Mouse (Mus musculus): ENCODE measurements around the gene Zfr2. TPM values are rescaled to one million over a fixed set of nuclear protein-coding genes. Genes with fewer than 3 reads are reported as not detected.

Gene Zfr2
- polyA plus RNA-seq, 1 experiment = 93.1 TPM

DNA sequence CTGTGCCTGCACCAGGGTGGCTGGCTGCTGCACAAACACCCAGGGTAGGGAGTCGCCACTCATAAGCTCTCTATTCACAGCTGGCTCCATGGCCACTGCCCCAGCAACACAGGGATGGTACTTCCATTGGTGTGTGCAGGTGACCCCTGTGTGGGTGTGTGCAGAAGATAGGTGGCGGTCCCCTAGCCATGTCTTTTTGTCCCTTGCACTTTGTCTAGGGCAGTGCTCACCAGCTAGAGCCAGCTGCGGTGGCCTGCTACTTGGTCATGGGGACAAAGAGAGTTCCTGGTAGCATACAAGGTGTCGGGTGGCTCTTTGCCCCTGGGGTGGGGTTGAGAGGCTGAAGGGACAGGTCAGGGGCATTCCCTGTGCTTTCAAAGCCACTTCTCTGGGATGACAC, 11.2 kb downstream of the Zfr2 start:
- no peak for TF ChIP-seq CTCF (IDR thresholded peaks at IDR 0.05; ENCODE audit: extremely low read depth, insufficient read depth, low read length)
- TF ChIP-seq POLR2A (IDR thresholded peaks at IDR 0.05; ENCODE audit: extremely low read depth, insufficient read depth, low read length) = no peak
- no peak overlapping the region for H3K4me3 ChIP-seq (ENCODE audit: insufficient read depth, low read length)
- H3K4me1 ChIP-seq (ENCODE audit: control insufficient read depth, insufficient read depth, low read length) = no peaks in the 10 kb centered on the region
- H3K27ac ChIP-seq (ENCODE audit: insufficient read depth, low read length) = no peak overlapping the region

DNA sequence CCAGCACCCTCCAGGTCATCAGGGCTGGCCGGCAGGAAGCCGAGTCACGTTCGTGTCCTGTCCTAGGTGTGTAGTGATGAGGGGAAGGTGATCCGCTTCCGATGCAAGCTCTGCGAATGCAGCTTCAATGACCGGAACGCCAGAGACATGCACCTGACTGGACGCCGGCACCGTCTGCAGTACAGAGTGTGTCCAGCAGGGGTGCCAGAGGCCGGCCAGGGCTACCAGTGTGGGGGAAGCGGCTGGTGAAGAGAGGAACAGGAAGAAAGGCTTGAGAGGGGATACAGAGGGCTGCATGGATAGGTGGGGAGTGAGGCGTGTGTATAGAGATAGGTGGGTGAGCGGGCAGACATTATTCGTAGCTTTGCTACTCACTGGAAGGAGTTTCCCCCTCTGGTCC, 11.6 kb downstream of the Zfr2 start:
- TF ChIP-seq CTCF (IDR thresholded peaks at IDR 0.05; ENCODE audit: extremely low read depth, insufficient read depth, low read length) (peak; percentile 75), POLR2A (IDR thresholded peaks at IDR 0.05; ENCODE audit: extremely low read depth, insufficient read depth, low read length) (no peak)
- Histone ChIP-seq H3K27ac (ENCODE audit: insufficient read depth, low read length) (no peak overlapping the region), H3K4me1 (ENCODE audit: control insufficient read depth, insufficient read depth, low read length) (no peaks in the 10 kb centered on the region), H3K4me3 (ENCODE audit: insufficient read depth, low read length) (no peak overlapping the region)

DNA sequence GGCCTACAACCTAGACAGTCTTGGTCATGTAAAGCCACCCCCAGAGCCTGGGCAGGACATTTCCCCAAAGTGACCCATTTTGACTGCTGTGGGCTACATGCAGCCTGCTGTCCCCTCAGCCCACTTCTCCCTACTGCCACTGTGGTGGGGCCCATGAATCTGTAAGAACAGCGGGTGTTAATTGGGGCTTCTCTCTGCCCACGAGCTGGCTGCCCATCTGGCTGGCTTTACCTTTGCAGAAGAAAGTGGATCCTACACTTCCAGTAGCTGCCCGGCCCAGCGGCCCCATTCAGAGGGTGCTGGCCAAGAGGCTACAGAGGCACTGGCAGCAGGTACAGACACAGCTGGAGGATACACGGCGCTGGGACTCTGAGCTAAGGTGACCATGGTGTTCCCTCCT, 12.2 kb downstream of the Zfr2 start:
- no peak overlapping the region for H3K27ac ChIP-seq (ENCODE audit: insufficient read depth, low read length)
- no peak overlapping the region for H3K4me3 ChIP-seq (ENCODE audit: insufficient read depth, low read length)
- TF ChIP-seq CTCF (IDR thresholded peaks at IDR 0.05; ENCODE audit: extremely low read depth, insufficient read depth, low read length) = no peak
- no peak for TF ChIP-seq POLR2A (IDR thresholded peaks at IDR 0.05; ENCODE audit: extremely low read depth, insufficient read depth, low read length)
- H3K4me1 ChIP-seq (ENCODE audit: control insufficient read depth, insufficient read depth, low read length) = no peaks in the 10 kb centered on the region

DNA sequence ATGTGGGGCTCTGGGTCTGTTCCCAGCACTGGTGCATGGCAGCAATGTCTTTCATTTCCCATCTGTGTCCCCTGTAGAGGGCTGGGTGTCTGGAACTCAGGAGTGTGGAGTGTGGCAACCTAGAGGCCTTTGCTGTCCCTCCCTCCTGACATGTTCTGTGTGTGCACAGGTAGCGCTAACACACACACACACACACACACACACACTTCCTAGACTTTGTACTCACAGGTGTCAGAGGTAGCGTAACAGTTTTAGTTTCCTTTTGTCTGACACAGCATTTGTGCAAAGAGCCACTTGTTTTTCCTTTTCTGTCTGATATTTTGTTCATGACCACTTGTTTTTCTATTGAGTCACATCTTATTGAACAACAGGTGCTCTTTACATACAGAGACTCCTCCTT, 14.8 kb downstream of the Zfr2 start:
- Histone ChIP-seq H3K4me3 (ENCODE audit: insufficient read depth, low read length) (no peak overlapping the region), H3K27ac (ENCODE audit: insufficient read depth, low read length) (no peak overlapping the region), H3K4me1 (ENCODE audit: control insufficient read depth, insufficient read depth, low read length) (no peaks in the 10 kb centered on the region)
- TF ChIP-seq POLR2A (IDR thresholded peaks at IDR 0.05; ENCODE audit: extremely low read depth, insufficient read depth, low read length) (no peak), CTCF (IDR thresholded peaks at IDR 0.05; ENCODE audit: extremely low read depth, insufficient read depth, low read length) (no peak)

DNA sequence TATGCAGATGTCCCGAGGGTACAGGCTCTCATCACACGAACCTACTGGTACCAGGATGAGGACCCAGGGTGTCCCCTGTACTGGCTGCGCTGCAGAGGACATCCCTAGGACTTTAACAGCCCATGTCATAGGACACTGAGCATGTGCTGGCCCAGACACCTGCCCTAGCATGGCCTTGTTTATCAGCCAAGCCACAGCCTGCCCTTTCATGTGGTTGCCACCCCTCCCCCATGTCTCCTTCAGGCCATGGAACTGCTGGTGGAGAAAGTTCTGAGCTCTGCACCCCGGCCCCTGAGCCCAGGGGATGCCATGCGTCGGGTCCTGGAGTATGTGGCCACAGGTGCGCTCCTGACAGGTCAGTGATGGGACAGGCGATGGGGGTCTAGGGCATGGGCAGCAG, 16.5 kb downstream of the Zfr2 start:
- H3K4me3 ChIP-seq (ENCODE audit: insufficient read depth, low read length) = no peak overlapping the region
- TF ChIP-seq POLR2A (IDR thresholded peaks at IDR 0.05; ENCODE audit: extremely low read depth, insufficient read depth, low read length) (no peak), CTCF (IDR thresholded peaks at IDR 0.05; ENCODE audit: extremely low read depth, insufficient read depth, low read length) (no peak)
- H3K27ac ChIP-seq (ENCODE audit: insufficient read depth, low read length) = no peak overlapping the region
- no peaks in the 10 kb centered on the region for H3K4me1 ChIP-seq (ENCODE audit: control insufficient read depth, insufficient read depth, low read length)

DNA sequence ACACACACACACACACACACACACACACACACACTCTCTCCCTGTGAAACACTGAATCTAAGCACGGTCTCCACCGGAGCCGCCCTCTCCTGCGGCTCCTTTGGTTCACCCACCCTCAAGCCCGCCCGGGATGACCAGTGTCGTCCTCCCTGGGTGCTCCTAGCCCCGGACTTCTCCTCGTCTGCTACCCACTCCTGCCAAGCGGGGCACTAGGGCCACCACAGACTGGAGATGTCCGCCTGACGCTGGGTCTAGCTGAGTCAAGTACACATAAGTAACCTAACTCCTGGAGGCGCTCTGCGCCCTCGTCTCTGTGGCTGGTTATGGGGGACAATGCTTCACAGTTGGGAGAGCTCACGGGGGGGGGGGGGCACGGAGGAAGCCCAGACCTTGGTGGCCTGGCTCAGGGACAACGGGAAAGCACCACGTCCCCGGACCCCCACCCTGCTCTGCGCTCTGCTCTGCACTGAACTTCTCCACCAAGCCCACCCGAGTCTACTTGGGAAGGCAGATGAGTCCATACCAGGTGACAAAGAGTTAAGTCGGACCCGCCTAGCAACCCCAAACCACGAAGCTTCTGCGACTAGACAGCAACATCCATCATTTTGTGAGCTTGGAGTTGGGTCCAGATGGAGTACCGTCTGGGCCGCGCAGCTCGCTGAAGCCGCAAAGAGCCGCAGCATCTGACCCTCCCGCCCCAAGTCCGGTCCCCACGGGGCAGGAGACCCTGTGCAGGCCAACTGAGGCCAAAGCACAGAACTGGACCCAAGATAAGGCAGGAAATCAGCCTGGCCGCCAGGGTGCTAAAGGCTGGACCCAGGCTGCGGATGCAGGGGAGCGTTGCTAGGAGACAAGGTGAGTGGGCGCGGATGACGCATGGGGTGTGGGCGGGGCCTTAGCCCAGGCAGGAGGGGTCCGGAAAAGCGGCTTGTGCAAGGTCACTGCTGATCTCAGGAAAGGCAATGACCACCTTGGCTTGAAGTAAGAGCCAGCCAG, 19.8 kb downstream of the Zfr2 start, which contains the start of gene Matk:
TSS of gene Matk (plus strand) at position 512 of the 996 bp plus-strand sequence.
- TF ChIP-seq POLR2A (IDR thresholded peaks at IDR 0.05; ENCODE audit: extremely low read depth, insufficient read depth, low read length) (peak; percentile 90; the same call in 1 of the 2 replicates), CTCF (IDR thresholded peaks at IDR 0.05; ENCODE audit: extremely low read depth, insufficient read depth, low read length) (no peak)
- Histone ChIP-seq H3K27ac (ENCODE audit: insufficient read depth, low read length) (peak within 1 kb of the TSS; percentile 88), H3K4me3 (ENCODE audit: insufficient read depth, low read length) (peak within 1 kb of the TSS; percentile 37), H3K4me1 (ENCODE audit: control insufficient read depth, insufficient read depth, low read length) (no peaks in the 10 kb centered on the region)

DNA sequence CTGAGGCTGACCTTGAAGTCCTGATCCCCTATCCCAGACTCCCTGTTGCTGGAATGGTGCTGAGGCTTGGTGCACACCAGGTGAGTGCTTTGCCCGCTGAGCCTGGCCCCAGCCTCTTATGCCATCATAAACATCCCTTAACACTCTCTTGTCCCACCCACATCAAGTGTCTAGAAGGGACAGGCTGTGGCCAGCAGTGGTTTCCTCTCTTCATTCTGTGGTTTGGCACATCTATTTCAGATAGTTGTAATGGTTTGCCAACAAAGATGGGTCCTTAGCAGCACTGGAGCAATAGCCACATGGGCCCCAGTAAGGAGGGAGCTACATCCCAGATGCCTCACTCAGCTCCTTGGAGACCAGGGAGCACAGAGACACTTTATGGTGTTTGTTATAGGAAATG, 21.9 kb downstream of the Zfr2 start:
- H3K27ac ChIP-seq (ENCODE audit: insufficient read depth, low read length) = no peak overlapping the region

DNA sequence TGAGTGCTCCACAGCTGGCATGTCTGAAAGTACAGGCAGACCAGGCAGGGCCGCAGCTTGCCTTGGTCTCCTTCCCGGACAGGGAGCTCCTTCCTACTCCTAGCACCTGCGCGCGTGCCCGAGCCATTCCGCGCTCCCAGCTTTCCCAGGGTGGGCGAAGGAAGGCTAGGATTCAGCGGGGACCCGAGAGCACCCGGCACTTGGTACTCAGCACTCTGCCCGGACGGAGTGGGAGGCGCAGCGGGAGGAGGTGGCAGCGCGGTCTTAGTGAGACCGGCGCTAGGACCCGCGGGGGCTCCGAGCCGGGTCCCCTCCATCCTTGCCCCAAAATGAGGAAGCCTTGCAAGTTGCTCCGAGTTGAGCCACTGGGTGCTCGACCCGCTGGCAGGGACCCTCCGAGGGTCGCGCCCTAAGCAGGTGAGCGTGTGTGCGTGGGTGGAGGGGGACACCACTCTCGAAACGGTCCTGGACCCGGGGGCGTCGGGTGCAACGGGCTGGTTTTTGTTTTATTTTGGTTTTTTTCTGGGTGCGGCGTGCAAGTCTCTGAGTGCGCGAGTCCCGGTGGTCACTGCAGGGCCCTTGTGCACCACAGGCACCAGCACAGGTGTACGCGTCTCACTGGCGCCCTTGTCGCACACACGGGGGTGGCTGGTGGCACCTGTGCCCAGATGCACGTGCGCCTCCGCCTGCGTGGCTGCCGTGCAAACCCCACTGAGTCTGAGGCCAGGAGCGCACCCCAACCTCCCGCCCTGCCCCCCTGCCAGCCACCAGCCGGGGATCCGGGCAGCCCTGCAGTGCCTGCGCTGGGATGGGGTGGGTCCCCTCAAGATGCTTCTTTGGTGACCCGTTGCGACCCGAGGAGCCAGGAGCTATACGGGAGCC, 24.4 kb downstream of the Zfr2 start:
- H3K4me1 ChIP-seq (ENCODE audit: control insufficient read depth, insufficient read depth, low read length) = peaks cover 6% of the 10 kb centered on the region
- peak overlapping the region; percentile 86 for H3K4me3 ChIP-seq (ENCODE audit: insufficient read depth, low read length)
- TF ChIP-seq POLR2A (IDR thresholded peaks at IDR 0.05; ENCODE audit: extremely low read depth, insufficient read depth, low read length) (0 out of 2 replicates have a peak, but pooled peaks have one; percentile 10), CTCF (IDR thresholded peaks at IDR 0.05; ENCODE audit: extremely low read depth, insufficient read depth, low read length) (no peak)
- H3K27ac ChIP-seq (ENCODE audit: insufficient read depth, low read length) = peak overlapping the region; percentile 92

More for the DNA sequence above, 21.9 kb downstream of the Zfr2 start:
- Histone ChIP-seq H3K4me3 (ENCODE audit: insufficient read depth, low read length) (no peak overlapping the region), H3K4me1 (ENCODE audit: control insufficient read depth, insufficient read depth, low read length) (peaks cover 6% of the 10 kb centered on the region)
- TF ChIP-seq POLR2A (IDR thresholded peaks at IDR 0.05; ENCODE audit: extremely low read depth, insufficient read depth, low read length) (no peak), CTCF (IDR thresholded peaks at IDR 0.05; ENCODE audit: extremely low read depth, insufficient read depth, low read length) (no peak)

DNA sequence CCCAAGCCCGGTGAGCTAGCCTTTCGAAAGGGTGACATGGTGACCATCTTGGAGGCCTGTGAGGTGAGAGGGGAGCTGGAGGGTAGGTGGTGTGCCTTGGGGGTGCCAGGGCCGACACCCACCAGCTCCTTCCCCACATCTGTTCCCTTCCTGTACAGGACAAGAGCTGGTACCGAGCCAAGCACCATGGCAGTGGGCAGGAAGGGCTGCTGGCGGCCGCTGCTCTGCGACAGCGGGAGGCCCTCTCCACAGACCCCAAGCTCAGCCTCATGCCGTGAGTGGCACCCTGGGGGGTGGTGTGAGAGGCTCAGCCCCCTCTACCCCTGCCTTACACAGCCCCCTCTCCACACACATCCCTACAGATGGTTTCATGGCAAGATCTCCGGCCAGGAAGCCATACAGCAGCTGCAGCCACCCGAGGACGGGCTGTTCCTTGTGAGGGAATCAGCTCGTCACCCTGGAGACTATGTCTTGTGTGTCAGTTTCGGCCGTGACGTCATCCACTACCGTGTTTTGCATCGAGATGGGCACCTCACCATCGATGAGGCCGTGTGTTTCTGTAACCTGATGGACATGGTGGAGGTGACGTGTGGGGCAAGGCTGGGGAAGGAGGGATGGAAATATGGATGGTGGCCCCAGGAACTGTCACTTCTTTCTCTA, 26.4 kb downstream of the Zfr2 start:
- TF ChIP-seq CTCF (IDR thresholded peaks at IDR 0.05; ENCODE audit: extremely low read depth, insufficient read depth, low read length) = no peak
- TF ChIP-seq POLR2A (IDR thresholded peaks at IDR 0.05; ENCODE audit: extremely low read depth, insufficient read depth, low read length) = no peak
- Histone ChIP-seq H3K4me1 (ENCODE audit: control insufficient read depth, insufficient read depth, low read length) (peaks cover 6% of the 10 kb centered on the region), H3K27ac (ENCODE audit: insufficient read depth, low read length) (peak overlapping the region; percentile 72), H3K4me3 (ENCODE audit: insufficient read depth, low read length) (peak overlapping the region; percentile 8)
